Mouse (Mus musculus): ENCODE measurements around the gene Cnpy3. TPM values are rescaled to one million over a fixed set of nuclear protein-coding genes. Genes with fewer than 3 reads are reported as not detected.

Cnpy3 gene
- 88.3 and 104 TPM in 2 replicates for polyA plus RNA-seq (2021; fragmentation: Nextera tagmentation)
- long read RNA-seq, experiment 1, transcript Cnpy3-201 (6 exons, 1,908 nt): major isoform, 365 of 409 reads
- long read RNA-seq, experiment 1, transcript Cnpy3-203 (4 exons, 1,619 nt): minor isoform, 7 of 409 reads
- long read RNA-seq, experiment 1, partial matches to known transcripts: 7 of 409 reads
- long read RNA-seq, experiment 1, other reads (novel, unspliced or antisense): 27 of 409 reads
- long read RNA-seq, experiment 2, transcript Cnpy3-201 (6 exons, 1,908 nt): major isoform, 113 of 138 reads
- long read RNA-seq, experiment 2, partial matches to known transcripts: 3 of 138 reads
- long read RNA-seq, experiment 2, other reads (novel, unspliced or antisense): 18 of 138 reads

GRCm38 (mm10) chr17:46751794-46752556 lies at the start of gene Cnpy3:
Gene Cnpy3, minus strand, starts transcription at chr17:46752214.

GRCm38 (mm10) chr17:46782341-46783221 lies 30.6 kb upstream of the Cnpy3 start, which contains the start of gene Rpl7l1:
Gene Rpl7l1, minus strand, starts transcription at chr17:46782672.

GRCm38 (mm10) chr17:46772404-46773277 lies 20.6 kb upstream of the Cnpy3 start, which contains the start of gene 2310039H08Rik:
Gene 2310039H08Rik, plus strand, starts transcription at chr17:46772635.

GRCm38 (mm10) chr17:46763544-46763943 lies 11.5 kb upstream of the Cnpy3 start, which contains the start of gene Ptcra:
Gene Ptcra, minus strand, starts transcription at chr17:46763712.

GRCm38 (mm10) chr17:46728904-46729318 lies 23.1 kb downstream of the Cnpy3 start, which contains the start of gene Gnmt:
Gene Gnmt, minus strand, starts transcription at chr17:46729168.

GRCm38 (mm10) chr17:46710959-46711597 lies 40.9 kb downstream of the Cnpy3 start, which contains the start of gene Pex6:
Gene Pex6, plus strand, starts transcription at chr17:46711463.

GRCm38 (mm10) chr17:46704887-46705835 lies 46.9 kb downstream of the Cnpy3 start, which contains the start of gene Ppp2r5d:
Gene Ppp2r5d, minus strand, starts transcription at chr17:46705111.

Other genes with a start within 250 kb of the Cnpy3 start
- gene Cul9, start 205.8 kb downstream of the Cnpy3 start, polyA plus RNA-seq (2021; fragmentation: Nextera tagmentation): 18.6 and 21.2 TPM in 2 replicates
- 3.7 and 4.7 TPM in 2 replicates for gene Srf, start 196.0 kb downstream of the Cnpy3 start, polyA plus RNA-seq (2021; fragmentation: Nextera tagmentation)
- gene Ptk7, start 122.7 kb downstream of the Cnpy3 start, polyA plus RNA-seq (2021; fragmentation: Nextera tagmentation): 2.2 and 2.3 TPM in 2 replicates
- gene Klc4, start 106.2 kb downstream of the Cnpy3 start, polyA plus RNA-seq (2021; fragmentation: Nextera tagmentation): 12.7 and 13.1 TPM in 2 replicates
- 73.6 and 117 TPM in 2 replicates for gene Mrpl2, start 106.0 kb downstream of the Cnpy3 start, polyA plus RNA-seq (2021; fragmentation: Nextera tagmentation)
- gene Cul7, start 101.9 kb downstream of the Cnpy3 start, polyA plus RNA-seq (2021; fragmentation: Nextera tagmentation): 3.2 and 3.5 TPM in 2 replicates
- 21.4 and 26.1 TPM in 2 replicates for gene Rrp36, start 77.9 kb downstream of the Cnpy3 start, polyA plus RNA-seq (2021; fragmentation: Nextera tagmentation)
- gene Mea1, start 73.4 kb downstream of the Cnpy3 start, polyA plus RNA-seq (2021; fragmentation: Nextera tagmentation): 258 and 283 TPM in 2 replicates
- gene Klhdc3, start 71.3 kb downstream of the Cnpy3 start, polyA plus RNA-seq (2021; fragmentation: Nextera tagmentation): 213 and 224 TPM in 2 replicates
- 35.7 and 47.7 TPM in 2 replicates for gene Ppp2r5d, start 47.1 kb downstream of the Cnpy3 start, polyA plus RNA-seq (2021; fragmentation: Nextera tagmentation)
- gene Pex6, start 40.8 kb downstream of the Cnpy3 start, polyA plus RNA-seq (2021; fragmentation: Nextera tagmentation): 7.7 and 42.5 TPM in 2 replicates
- gene Gnmt, start 23.0 kb downstream of the Cnpy3 start, polyA plus RNA-seq (2021; fragmentation: Nextera tagmentation): 0.16 TPM in 1 of 2 replicates, not detected in the other
- 0.89 and 1.1 TPM in 2 replicates for gene Ptcra, start 11.5 kb upstream of the Cnpy3 start, polyA plus RNA-seq (2021; fragmentation: Nextera tagmentation)
- 20.3 and 22.5 TPM in 2 replicates for gene 2310039H08Rik, start 20.4 kb upstream of the Cnpy3 start, polyA plus RNA-seq (2021; fragmentation: Nextera tagmentation)
- 30.9 and 44.3 TPM in 2 replicates for gene Rpl7l1, start 30.5 kb upstream of the Cnpy3 start, polyA plus RNA-seq (2021; fragmentation: Nextera tagmentation)
- 7.6 and 7.7 TPM in 2 replicates for gene Bicral, start 106.3 kb upstream of the Cnpy3 start, polyA plus RNA-seq (2021; fragmentation: Nextera tagmentation)
- 80.8 and 95.5 TPM in 2 replicates for gene Tbcc, start 138.5 kb upstream of the Cnpy3 start, polyA plus RNA-seq (2021; fragmentation: Nextera tagmentation)
- gene Prph2, start 158.2 kb upstream of the Cnpy3 start, polyA plus RNA-seq (2021; fragmentation: Nextera tagmentation): not detected in 2 replicates